Mouse (Mus musculus) midbrain, embryonic 11.5 days (tissue): ENCODE results near the gene Gm3250. TPM values are rescaled to one million over a fixed set of nuclear protein-coding genes. Genes with fewer than 3 reads are reported as not detected.
"Not testable (repeated sequence)": the region's sequence is repeated elsewhere in the genome, so short reads cannot be mapped to it uniquely, and the experiment has no call there.

Experiments used
- ATAC-seq: fragments of 200-750 bp; cut with Nextera tagmentation; 2 replicates; pipeline ENCODE4 v1.8.0; 2017; ENCODE audit warnings: moderate TSS enrichment, moderate library complexity; ENCODE audit not compliant: low FRiP score
- DNase-seq: peaks from one replicate; pipeline ENCODE4 v3.0.0; 2015; ENCODE audit warnings: low spot score; ENCODE audit errors: missing footprints
- H3K27ac ChIP-seq: fragments of 300-500 bp; sonication (generic); 2 replicates; pipeline ENCODE4 v1.5.1; 2014; ENCODE audit warnings: low read depth, low read length
- H3K27me3 ChIP-seq: fragments of 300-500 bp; sonication (generic); 2 replicates; pipeline ENCODE4 v1.6.1; 2014; ENCODE audit warnings: mild to moderate bottlenecking, low read length, moderate library complexity, mixed read lengths; ENCODE audit not compliant: control insufficient read depth, insufficient read depth
- H3K36me3 ChIP-seq: fragments of 300-500 bp; sonication (generic); 2 replicates; pipeline ENCODE4 v1.6.1; 2014; ENCODE audit warnings: mild to moderate bottlenecking, low read length, moderate library complexity, mixed read lengths; ENCODE audit not compliant: control insufficient read depth, insufficient read depth
- H3K4me1 ChIP-seq: fragments of 300-500 bp; sonication (generic); 2 replicates; pipeline ENCODE4 v1.6.1; 2014; ENCODE audit warnings: low read length; ENCODE audit not compliant: control insufficient read depth, insufficient read depth
- H3K4me2 ChIP-seq: fragments of 300-500 bp; sonication (generic); 2 replicates; pipeline ENCODE4 v1.6.1; 2014; ENCODE audit warnings: mild to moderate bottlenecking, moderate library complexity
- H3K4me3 ChIP-seq: fragments of 300-500 bp; sonication (generic); 2 replicates; pipeline ENCODE4 v1.5.1; 2014; ENCODE audit warnings: low read depth, low read length
- H3K9ac ChIP-seq: fragments of 300-500 bp; sonication (generic); 2 replicates; pipeline ENCODE4 v1.6.1; 2014; ENCODE audit warnings: low read length
- H3K9me3 ChIP-seq: fragments of 300-500 bp; sonication (generic); 2 replicates; pipeline ENCODE4 v1.6.1; 2016; ENCODE audit warnings: low read length; ENCODE audit not compliant: control insufficient read depth
- WGBS: fragments of 180-500 bp; shearing (Covaris S2); extraction: QIAGEN DNeasy Blood & Tissue Kit; methylation state at CpG from one replicate; pipeline ENCODE4 v1.1.7; 2014; 5-methylcytosine and 5-hydroxymethylcytosine counted together
- polyA plus RNA-seq: library from polyadenylated mRNA; unstranded; fragments of >200 nt; fragmentation: Nextera tagmentation; extraction: Ambion mirVana; gene quantifications from 2 replicates; pipeline ENCODE4 v1.2.1, GENCODE M21; 2014

The Gm3250 gene
- polyA plus RNA-seq, 1 experiment from 2014 or later: not detected

- H3K27ac ChIP-seq, H3K4me3 ChIP-seq, H3K27me3 ChIP-seq, ATAC-seq, H3K9me3 ChIP-seq, H3K4me2 ChIP-seq, H3K4me1 ChIP-seq, H3K9ac ChIP-seq, H3K36me3 ChIP-seq: not testable (repeated sequence)
- 31% methylated on average over 3 of the region's 3 CpGs for WGBS
- DNase-seq: peak; percentile 81
Observed at GRCm38 (mm10) chr10:77798164-77798920, 16.0 kb upstream of the Gm3250 start.

GRCm38 (mm10) chr10:77797677-77798076 lies 15.3 kb upstream of the Gm3250 start:
- Histone ChIP-seq H3K4me2 (no peak overlapping the region), H3K36me3 (no peaks in the 10 kb centered on the region), H3K27me3 (no peaks in the 10 kb centered on the region), H3K9me3 (no peaks in the 10 kb centered on the region), H3K27ac (no peak overlapping the region), H3K9ac (no peak overlapping the region), H3K4me3 (no peak overlapping the region), H3K4me1 (peaks cover 2% of the 10 kb centered on the region; the same call in 1 of the 2 replicates)
- DNase-seq (peak; percentile 85), ATAC-seq (no peak)
- 19% methylated on average over 3 of the region's 3 CpGs for WGBS

GRCm38 (mm10) chr10:77794976-77795375 lies 12.6 kb upstream of the Gm3250 start, which contains the start of gene Gm9639:
Gm9639 (minus strand) TSS chr10:77795076.
- WGBS: 64% methylated on average over 2 of the region's 2 CpGs
- Histone ChIP-seq H3K4me1 (peaks cover 2% of the 10 kb centered on the region; the same call in 1 of the 2 replicates), H3K9ac (no peak within 1 kb of the TSS), H3K4me2 (no peak within 1 kb of the TSS), H3K27ac (no peak within 1 kb of the TSS), H3K9me3 (no peaks in the 10 kb centered on the region), H3K27me3 (no peaks in the 10 kb centered on the region), H3K36me3 (no peaks in the 10 kb centered on the region), H3K4me3 (no peak within 1 kb of the TSS)
- peak; percentile 51 for DNase-seq
- no peak for ATAC-seq

- Histone ChIP-seq H3K27ac (no peak overlapping the region), H3K9me3 (no peaks in the 10 kb centered on the region), H3K4me3 (no peak overlapping the region), H3K4me1 (no peaks in the 10 kb centered on the region), H3K4me2 (no peak overlapping the region), H3K36me3 (no peaks in the 10 kb centered on the region), H3K9ac (no peak overlapping the region), H3K27me3 (no peaks in the 10 kb centered on the region)
- DNase-seq: peak; percentile 76
- 88% methylated on average over 2 of the region's 2 CpGs for WGBS
- no peak for ATAC-seq
Observed at GRCm38 (mm10) chr10:77788621-77789020, 6.3 kb upstream of the Gm3250 start.

GRCm38 (mm10) chr10:77787876-77788275 lies 5.5 kb upstream of the Gm3250 start, which contains the start of gene Gm7137:
Gm7137 (minus strand) TSS chr10:77788200.
- not testable (repeated sequence) for H3K27ac ChIP-seq, ATAC-seq, H3K36me3 ChIP-seq, H3K9me3 ChIP-seq, H3K27me3 ChIP-seq, H3K4me1 ChIP-seq, H3K9ac ChIP-seq, H3K4me3 ChIP-seq, DNase-seq, H3K4me2 ChIP-seq
- WGBS: no CpG with 5 or more reads among the region's 1 CpGs

- 100% methylated on average over 1 of the region's 3 CpGs for WGBS
- H3K4me1 ChIP-seq, ATAC-seq, H3K27me3 ChIP-seq, DNase-seq, H3K36me3 ChIP-seq, H3K9ac ChIP-seq, H3K4me3 ChIP-seq, H3K4me2 ChIP-seq, H3K9me3 ChIP-seq, H3K27ac ChIP-seq: not testable (repeated sequence)
Observed at GRCm38 (mm10) chr10:77783396-77783795, 1.1 kb upstream of the Gm3250 start.

- H3K4me2 ChIP-seq, H3K27ac ChIP-seq, H3K9ac ChIP-seq, ATAC-seq, H3K4me1 ChIP-seq, H3K4me3 ChIP-seq, H3K36me3 ChIP-seq, H3K27me3 ChIP-seq, H3K9me3 ChIP-seq, DNase-seq: not testable (repeated sequence)
- WGBS: 62% methylated on average over 1 of the region's 1 CpGs
Observed at GRCm38 (mm10) chr10:77776844-77777243, 5.5 kb downstream of the Gm3250 start, which contains the start of gene Gm7138. Gm7138 (minus strand) TSS chr10:77776944.

- H3K9me3 ChIP-seq, H3K4me3 ChIP-seq, H3K9ac ChIP-seq, H3K27me3 ChIP-seq, H3K4me1 ChIP-seq, H3K4me2 ChIP-seq, H3K27ac ChIP-seq, H3K36me3 ChIP-seq, ATAC-seq, DNase-seq: not testable (repeated sequence)
- 75% methylated on average over 1 of the region's 3 CpGs for WGBS
Observed at GRCm38 (mm10) chr10:77772142-77772541, 10.2 kb downstream of the Gm3250 start.

- not testable (repeated sequence) for H3K4me3 ChIP-seq, H3K4me1 ChIP-seq, H3K9ac ChIP-seq, ATAC-seq, DNase-seq, H3K27me3 ChIP-seq, H3K36me3 ChIP-seq, H3K9me3 ChIP-seq, H3K4me2 ChIP-seq, H3K27ac ChIP-seq
- WGBS: no CpG with 5 or more reads among the region's 1 CpGs
Observed at GRCm38 (mm10) chr10:77771225-77771624, 11.1 kb downstream of the Gm3250 start, which contains the start of gene Gm3238. Gm3238 (minus strand) TSS chr10:77771325.
